Mouse (Mus musculus): ENCODE measurements around the gene Olfr520. TPM values are rescaled to one million over a fixed set of nuclear protein-coding genes. Genes with fewer than 3 reads are reported as not detected.

Gene Olfr520
- polyA plus RNA-seq (2012; rRNA removed) = not detected in 2 replicates

GRCm38 (mm10) chr7:99729973-99730372 is at the start of gene Olfr520:
Gene Olfr520 (plus strand): TSS chr7:99730273.

DNA sequence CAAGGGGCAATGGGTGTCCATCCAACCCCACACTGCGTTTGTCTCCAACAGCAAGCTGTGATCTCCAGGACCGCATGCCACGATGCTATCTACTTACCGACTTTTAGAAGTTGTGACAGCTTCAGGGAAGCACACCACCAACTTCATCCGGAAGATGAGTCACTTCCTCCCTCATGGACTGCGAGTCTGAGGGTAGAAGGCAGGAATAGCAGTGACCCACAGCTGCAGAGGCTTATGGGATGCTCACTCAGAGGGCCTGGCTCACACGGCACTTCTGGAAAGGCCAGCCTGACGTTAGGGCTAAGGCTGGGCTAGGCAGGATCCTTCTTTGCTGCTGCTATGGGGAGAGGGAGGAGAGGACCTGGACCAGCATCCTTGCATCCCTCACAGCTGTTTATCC is 18.9 kb upstream of the Olfr520 start, which contains the start of gene Slco2b1:
Gene Slco2b1, minus strand, starts transcription at position 175 of the 400 bp plus-strand sequence.

GRCm38 (mm10) chr7:99763207-99763606 is 33.1 kb downstream of the Olfr520 start, which contains the start of gene Olfr521:
Gene Olfr521 (plus strand): TSS chr7:99763507.

Other genes starting within 250 kb of the Olfr520 start
- 74.9 and 78.1 TPM in 2 replicates for gene Rps3, start 246.5 kb upstream of the Olfr520 start, polyA plus RNA-seq (2012; rRNA removed)
- 13.3 and 19.2 TPM in 2 replicates for gene Arrb1, start 194.8 kb upstream of the Olfr520 start, polyA plus RNA-seq (2012; rRNA removed)
- 1.8 and 2.5 TPM in 2 replicates for gene Tpbgl, start 103.2 kb upstream of the Olfr520 start, polyA plus RNA-seq (2012; rRNA removed)
- 5.0 and 7.2 TPM in 2 replicates for gene Slco2b1, start 18.9 kb upstream of the Olfr520 start, polyA plus RNA-seq (2012; rRNA removed)
- gene Olfr521, start 33.2 kb downstream of the Olfr520 start, polyA plus RNA-seq (2012; rRNA removed) = not detected in 2 replicates
- 1.1 and 1.3 TPM in 2 replicates for gene Neu3, start 98.1 kb downstream of the Olfr520 start, polyA plus RNA-seq (2012; rRNA removed)
- 0.16 and 0.19 TPM in 2 replicates for gene Xrra1, start 128.8 kb downstream of the Olfr520 start, polyA plus RNA-seq (2012; rRNA removed)
- gene Spcs2, start 133.2 kb downstream of the Olfr520 start, polyA plus RNA-seq (2012; rRNA removed) = 4.4 and 6.2 TPM in 2 replicates